Mouse (Mus musculus) MEL (cell line): Measurements from ENCODE around the gene Wdr70. TPM values are rescaled to one million over a fixed set of nuclear protein-coding genes. Genes with fewer than 3 reads are reported as not detected.

ENCODE experiments used
- DNase-seq: peaks from one replicate; pipeline ENCODE4 v3.0.0; 2011; ENCODE audit warnings: low read depth, low spot score
- H3K27ac ChIP-seq: 2 replicates; pipeline ENCODE4 v1.5.1; 2012; ENCODE audit warnings: low read depth, mild to moderate bottlenecking, control low read depth, low read length, moderate library complexity; ENCODE audit not compliant: control insufficient read depth
- H3K27me3 ChIP-seq, 2 experiments: fragments of 150-350 bp in 1 of 2; sonication (generic) in 1 of 2; 2 replicates each; pipeline ENCODE4 v1.6.1; 2012; ENCODE audit warnings: low read length in 2 of 2, mild to moderate bottlenecking in 2 of 2, improper control_type of control experiment in 1 of 2, moderate library complexity in 1 of 2; ENCODE audit not compliant: insufficient read depth in 2 of 2, control insufficient read depth in 1 of 2
- H3K36me3 ChIP-seq, 2 experiments: 2 replicates each; pipeline ENCODE4 v1.6.1; 2012 to 2014; ENCODE audit warnings: low read length in 2 of 2, improper control_type of control experiment in 1 of 2, inconsistent platforms in 1 of 2, mild to moderate bottlenecking in 1 of 2; ENCODE audit not compliant: insufficient read depth in 2 of 2, control insufficient read depth in 1 of 2
- H3K4me1 ChIP-seq, 2 experiments: fragments of 150-350 bp in 1 of 2; sonication (generic) in 1 of 2; 2 replicates each; pipeline ENCODE4 v1.6.1; 2012; ENCODE audit warnings: low read length in 2 of 2, improper control_type of control experiment in 1 of 2, mild to moderate bottlenecking in 1 of 2; ENCODE audit not compliant: insufficient read depth in 2 of 2, control insufficient read depth in 1 of 2
- H3K4me3 ChIP-seq, 2 experiments: fragments of 150-350 bp in 1 of 2; sonication (generic) in 1 of 2; 2 replicates each; pipeline ENCODE4 v1.5.1; 2012; ENCODE audit warnings: low read depth in 2 of 2, low read length in 2 of 2, mild to moderate bottlenecking in 2 of 2, moderate library complexity in 2 of 2, control low read depth in 1 of 2, improper control_type of control experiment in 1 of 2; ENCODE audit not compliant: control insufficient read depth in 1 of 2, insufficient read depth in 1 of 2
- H3K79me2 ChIP-seq: 2 replicates; pipeline ENCODE4 v1.6.1; 2012; ENCODE audit warnings: mild to moderate bottlenecking, low read length, moderate library complexity; ENCODE audit not compliant: control insufficient read depth, poor library complexity, insufficient read depth
- H3K9ac ChIP-seq: 2 replicates; pipeline ENCODE4 v1.6.1; 2012; ENCODE audit warnings: low read depth, mild to moderate bottlenecking, control low read depth, low read length, moderate library complexity; ENCODE audit not compliant: control insufficient read depth, poor library complexity, severe bottlenecking
- H3K9me3 ChIP-seq: fragments of 150-350 bp; sonication (generic); replicated peaks from 2 replicates; pipeline ENCODE4 v1.6.1; 2012; ENCODE audit warnings: mild to moderate bottlenecking, low read length, improper control_type of control experiment, moderate library complexity; ENCODE audit not compliant: insufficient read depth
- CHD1 ChIP-seq: IDR thresholded peaks from 2 replicates; pipeline ENCODE4 v1.6.1; 2012; ENCODE audit warnings: low read depth, mild to moderate bottlenecking, inconsistent platforms, low read length, improper control_type of control experiment
- CHD2 ChIP-seq: IDR thresholded peaks from 2 replicates; pipeline ENCODE4 v1.6.1; 2011; ENCODE audit warnings: low read length, improper control_type of control experiment
- CTCF ChIP-seq, 3 experiments: IDR thresholded peaks in 2 of 3; conservative IDR thresholded peaks in 1 of 3; 2 replicates each; pipeline ENCODE4 v1.5.1; 2011 to 2012; ENCODE audit warnings: low read length in 3 of 3, low read depth in 2 of 3, mild to moderate bottlenecking in 2 of 3, improper control_type of control experiment in 1 of 3, inconsistent platforms in 1 of 3, mixed read lengths in 1 of 3, moderate library complexity in 1 of 3; ENCODE audit not compliant: control insufficient read depth in 1 of 3, insufficient read depth in 1 of 3, poor library complexity in 1 of 3, severe bottlenecking in 1 of 3
- E2F4 ChIP-seq: IDR thresholded peaks from 2 replicates; pipeline ENCODE4 v1.6.1; 2011; ENCODE audit warnings: low read depth, low read length, improper control_type of control experiment, borderline replicate concordance
- EP300 ChIP-seq, 2 experiments: IDR thresholded peaks; 2 replicates each; pipeline ENCODE4 v1.6.1; 2011; ENCODE audit warnings: improper control_type of control experiment in 2 of 2, low read length in 2 of 2, low read depth in 1 of 2, mild to moderate bottlenecking in 1 of 2
- GATA1 ChIP-seq: IDR thresholded peaks from 2 replicates; pipeline ENCODE4 v1.6.1; 2011; ENCODE audit warnings: low read depth, low read length, improper control_type of control experiment
- HCFC1 ChIP-seq: IDR thresholded peaks from 2 replicates; pipeline ENCODE4 v1.6.1; 2012; ENCODE audit warnings: low read depth, mild to moderate bottlenecking, inconsistent platforms, low read length, improper control_type of control experiment, moderate library complexity
- KAT2A ChIP-seq: conservative IDR thresholded peaks from 2 replicates; pipeline ENCODE4 v1.6.1; 2012; ENCODE audit warnings: low read depth, low read length, improper control_type of control experiment, inconsistent platforms
- MAFK ChIP-seq: IDR thresholded peaks from 2 replicates; pipeline ENCODE4 v1.6.1; 2011; ENCODE audit warnings: low read depth, mild to moderate bottlenecking, low read length, improper control_type of control experiment, borderline replicate concordance
- MAZ ChIP-seq: IDR thresholded peaks from 2 replicates; pipeline ENCODE4 v1.6.1; 2012; ENCODE audit warnings: low read depth, mild to moderate bottlenecking, inconsistent platforms, low read length, improper control_type of control experiment
- MEF2A ChIP-seq: IDR thresholded peaks from 2 replicates; pipeline ENCODE4 v1.6.1; 2014; ENCODE audit warnings: low read depth, mild to moderate bottlenecking, inconsistent platforms, low read length, improper control_type of control experiment; ENCODE audit not compliant: poor library complexity, insufficient replicate concordance, severe bottlenecking; ENCODE audit errors: extremely low read depth
- MYC ChIP-seq: IDR thresholded peaks from 2 replicates; pipeline ENCODE4 v1.6.1; 2011; ENCODE audit warnings: low read depth, mild to moderate bottlenecking, low read length, improper control_type of control experiment, moderate library complexity
- NELFE ChIP-seq: IDR thresholded peaks from 2 replicates; pipeline ENCODE4 v1.6.1; 2011; ENCODE audit warnings: low read depth, low read length, improper control_type of control experiment
- POLR2A ChIP-seq, 2 experiments: IDR thresholded peaks; 2 replicates each; pipeline ENCODE4 v1.6.1; 2011 to 2012; ENCODE audit warnings: low read length in 2 of 2, mild to moderate bottlenecking in 2 of 2, control low read depth in 1 of 2, improper control_type of control experiment in 1 of 2, low read depth in 1 of 2, moderate library complexity in 1 of 2; ENCODE audit not compliant: control insufficient read depth in 1 of 2, insufficient read depth in 1 of 2, poor library complexity in 1 of 2
- POLR2AphosphoS5 ChIP-seq: IDR thresholded peaks from 2 replicates; pipeline ENCODE4 v1.6.1; 2012; ENCODE audit warnings: low read depth, borderline replicate concordance, mild to moderate bottlenecking, inconsistent platforms, low read length, moderate library complexity, mixed read lengths
- RCOR1 ChIP-seq: IDR thresholded peaks from 2 replicates; pipeline ENCODE4 v1.6.1; 2012; ENCODE audit warnings: low read depth, mild to moderate bottlenecking, inconsistent platforms, low read length, improper control_type of control experiment
- SIN3A ChIP-seq: IDR thresholded peaks from 2 replicates; pipeline ENCODE4 v1.6.1; 2012; ENCODE audit warnings: low read length, improper control_type of control experiment, inconsistent platforms
- SMC3 ChIP-seq: IDR thresholded peaks from 2 replicates; pipeline ENCODE4 v1.6.1; 2011; ENCODE audit warnings: low read depth, low read length, improper control_type of control experiment
- TCF12 ChIP-seq: IDR thresholded peaks from 2 replicates; pipeline ENCODE4 v1.6.1; 2014; ENCODE audit warnings: low read depth, mild to moderate bottlenecking, inconsistent platforms, low read length, improper control_type of control experiment, moderate library complexity
- UBTF ChIP-seq: IDR thresholded peaks from 2 replicates; pipeline ENCODE4 v1.6.1; 2012; ENCODE audit warnings: low read depth, mild to moderate bottlenecking, inconsistent platforms, low read length, improper control_type of control experiment, moderate library complexity, borderline replicate concordance; ENCODE audit not compliant: insufficient read depth
- USF2 ChIP-seq, 2 experiments: IDR thresholded peaks; 2 replicates each; pipeline ENCODE4 v1.6.1; 2011 to 2012; ENCODE audit warnings: improper control_type of control experiment in 2 of 2, low read length in 2 of 2, borderline replicate concordance in 1 of 2, inconsistent platforms in 1 of 2, low read depth in 1 of 2, mild to moderate bottlenecking in 1 of 2; ENCODE audit not compliant: insufficient read depth in 1 of 2
- ZKSCAN1 ChIP-seq: IDR thresholded peaks from 2 replicates; pipeline ENCODE4 v1.6.1; 2012; ENCODE audit warnings: low read depth, mild to moderate bottlenecking, inconsistent platforms, low read length, improper control_type of control experiment, moderate library complexity
- ZMIZ1 ChIP-seq: IDR thresholded peaks from 2 replicates; pipeline ENCODE4 v1.6.1; 2012; ENCODE audit warnings: low read depth, mild to moderate bottlenecking, inconsistent platforms, low read length, improper control_type of control experiment, moderate library complexity
- polyA plus RNA-seq, 2 experiments: library from polyadenylated mRNA; stranded (reverse) in 1 of 2; unstranded in 1 of 2; fragments of >175 nt in 1 of 2; fragments of >200 nt in 1 of 2; gene quantifications; 2 replicates each; pipeline versions ENCODE4 v1.2.1 to v1.2.4; 2012; ENCODE audit warnings: low replicate concordance in 2 of 2, low read depth in 1 of 2; ENCODE audit not compliant: insufficient read length in 2 of 2, insufficient read depth in 1 of 2, missing spikeins in 1 of 2
- total RNA-seq: library from RNA; depleted of rRNA; stranded (reverse); fragments of 300-350 nt; gene quantifications from 2 replicates; pipeline ENCODE4 v1.2.3, GENCODE M21; 2012

Wdr70 gene
- total and polyA plus RNA-seq, 3 experiments = 40.7 to 48.8 TPM; not detected in 1

DNA sequence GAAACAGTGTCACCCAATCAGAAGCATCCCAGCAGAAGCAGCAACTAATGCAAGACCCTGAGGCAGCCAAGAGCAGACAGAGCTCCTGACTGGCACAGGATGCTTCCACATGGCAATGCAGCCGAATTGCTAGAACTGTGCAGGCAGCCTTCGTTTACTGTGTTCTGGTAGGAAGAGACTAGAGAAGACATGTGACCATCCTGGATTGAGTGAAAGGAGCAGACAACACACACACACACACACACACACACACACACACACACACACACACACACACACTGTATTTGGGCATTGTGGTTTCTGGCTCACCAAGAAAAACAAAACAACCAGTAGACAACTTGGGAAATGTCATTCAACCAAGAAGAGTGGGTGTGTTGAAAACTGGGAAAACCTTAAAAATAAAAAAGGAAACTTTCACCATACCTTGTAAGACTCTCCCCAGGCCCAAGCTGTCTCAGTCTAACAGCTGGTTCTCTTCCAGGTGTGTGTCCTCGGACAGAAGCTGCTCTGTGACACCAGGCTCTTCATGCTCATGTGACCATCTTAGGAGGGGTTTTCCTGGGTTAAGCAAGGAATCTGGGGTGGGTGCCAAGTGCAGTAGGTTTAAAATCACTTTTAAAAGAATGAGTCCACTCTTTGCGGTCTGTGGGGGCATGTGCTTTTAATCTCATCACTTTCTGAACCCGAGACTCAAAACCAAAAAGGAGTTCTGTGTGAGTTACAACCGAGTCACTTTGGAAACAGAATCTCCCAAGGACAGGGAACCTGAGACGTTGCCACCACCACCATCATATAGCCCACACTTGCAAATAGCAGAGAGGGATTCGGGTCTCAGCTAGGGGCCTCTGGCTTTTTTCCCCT lies 260.7 kb downstream of the Wdr70 start:
- DNase-seq = no peak
- H3K27ac ChIP-seq = no peak overlapping the region
- H3K4me3 ChIP-seq = no peak overlapping the region
- H3K79me2 ChIP-seq = no peaks in the 10 kb centered on the region
- H3K9ac ChIP-seq = no peak overlapping the region
- no peaks in the 10 kb centered on the region for H3K36me3 ChIP-seq
- H3K27me3 ChIP-seq = no peaks in the 10 kb centered on the region; a peak in 1 of 4 replicates
- H3K9me3 ChIP-seq = no peaks in the 10 kb centered on the region
- H3K4me1 ChIP-seq = no peaks in the 10 kb centered on the region
- TF ChIP-seq TCF12 (no peak), SIN3A (no peak), SMC3 (no peak), KAT2A (no peak), POLR2AphosphoS5 (no peak), CHD2 (no peak), USF2 (IDR thresholded peaks at IDR 0.05; ENCODE audit: borderline replicate concordance in 1 of 2, insufficient read depth in 1 of 2, low read depth in 1 of 2, low read length in 2 of 2) (no peak)
- TF ChIP-seq, all 39 proteins: peak for 0

DNA sequence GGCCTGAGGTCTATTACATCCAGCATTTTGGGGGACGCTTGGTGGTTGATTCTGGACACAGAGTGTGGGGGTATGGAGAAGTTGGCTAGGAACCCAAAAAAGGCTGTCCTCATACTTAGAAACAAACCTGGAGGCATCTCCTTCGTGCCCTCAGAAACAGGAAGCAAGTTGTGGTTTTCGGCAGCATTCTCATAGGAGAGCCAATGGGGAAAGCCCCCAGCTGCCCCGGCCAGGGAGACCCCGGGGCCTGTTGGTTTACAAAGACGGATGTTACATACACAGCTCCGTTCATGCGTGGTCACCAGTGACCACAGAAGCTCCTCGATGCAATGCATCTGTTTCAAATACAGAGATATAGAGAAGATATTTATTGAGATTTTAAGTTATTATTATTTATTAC lies 263.6 kb downstream of the Wdr70 start:
- H3K79me2 ChIP-seq = no peaks in the 10 kb centered on the region
- no peaks in the 10 kb centered on the region for H3K36me3 ChIP-seq
- H3K4me1 ChIP-seq = no peaks in the 10 kb centered on the region
- H3K27ac ChIP-seq = no peak overlapping the region
- H3K4me3 ChIP-seq = no peak overlapping the region
- H3K27me3 ChIP-seq = peaks cover 1 to 2% of the 10 kb centered on the region in 2 experiments; a peak in 1 of 4 replicates
- TF ChIP-seq E2F4 = no peak
- TF ChIP-seq ZMIZ1 = no peak
- no peak for TF ChIP-seq MYC
- TF ChIP-seq UBTF = no peak
- TF ChIP-seq KAT2A = no peak
- no peak for TF ChIP-seq NELFE
- no peak for TF ChIP-seq CHD1
- TF ChIP-seq MEF2A = no peak
- no peak for TF ChIP-seq ZKSCAN1
- no peak for TF ChIP-seq MAFK
- TF ChIP-seq POLR2A (IDR thresholded peaks at IDR 0.05; ENCODE audit: control insufficient read depth in 1 of 2, insufficient read depth in 1 of 2, low read depth in 1 of 2, low read length in 2 of 2, poor library complexity in 1 of 2) = no peak
- no peak for TF ChIP-seq HCFC1
- no peak for TF ChIP-seq GATA1
- no peak for TF ChIP-seq CTCF (IDR thresholded peaks at IDR 0.05 in 2 of 3, conservative IDR thresholded peaks at IDR 0.05 in 1 of 3; ENCODE audit: control insufficient read depth in 1 of 3, insufficient read depth in 1 of 3, low read depth in 2 of 3, low read length in 3 of 3, poor library complexity in 1 of 3, severe bottlenecking in 1 of 3)
- TF ChIP-seq RCOR1 = no peak
- TF ChIP-seq MAZ = no peak
- TF ChIP-seq EP300 (IDR thresholded peaks at IDR 0.05; ENCODE audit: low read depth in 1 of 2, low read length in 2 of 2) = no peak
- TF ChIP-seq TCF12 = no peak
- TF ChIP-seq, all 39 proteins: peak for 0
- Histone ChIP-seq H3K9ac (no peak overlapping the region), H3K9me3 (no peaks in the 10 kb centered on the region)
- no peak for DNase-seq
